Mouse (Mus musculus) liver, embryonic 12.5 days (tissue): ENCODE measurements around the gene Arhgef3. TPM values are rescaled to one million over a fixed set of nuclear protein-coding genes. Genes with fewer than 3 reads are reported as not detected.

Source experiments
- ATAC-seq: fragments of 200-750 bp; cut with Nextera tagmentation; 2 replicates; pipeline ENCODE4 v1.8.0; 2017; ENCODE audit warnings: moderate number of reproducible peaks, mild to moderate bottlenecking, moderate library complexity
- H3K27ac ChIP-seq: fragments of 300-500 bp; sonication (generic); 2 replicates; pipeline ENCODE4 v1.5.1; 2016; ENCODE audit warnings: mild to moderate bottlenecking
- H3K27me3 ChIP-seq: fragments of 300-500 bp; sonication (generic); replicated peaks from 2 replicates; pipeline ENCODE4 v1.6.1; 2016; ENCODE audit warnings: mild to moderate bottlenecking, moderate library complexity
- H3K36me3 ChIP-seq: fragments of 300-500 bp; sonication (generic); 2 replicates; pipeline ENCODE4 v1.6.1; 2016; ENCODE audit warnings: mild to moderate bottlenecking, moderate library complexity
- H3K4me1 ChIP-seq: fragments of 300-500 bp; sonication (generic); 2 replicates; pipeline ENCODE4 v1.6.1; 2016
- H3K4me2 ChIP-seq: fragments of 300-500 bp; sonication (generic); 2 replicates; pipeline ENCODE4 v1.6.1; 2016; ENCODE audit warnings: mild to moderate bottlenecking, moderate library complexity
- H3K4me3 ChIP-seq: fragments of 300-500 bp; sonication (generic); 2 replicates; pipeline ENCODE4 v1.5.1; 2016; ENCODE audit warnings: mild to moderate bottlenecking, moderate library complexity
- H3K9ac ChIP-seq: fragments of 300-500 bp; sonication (generic); 2 replicates; pipeline ENCODE4 v1.6.1; 2016; ENCODE audit warnings: mild to moderate bottlenecking, moderate library complexity
- H3K9me3 ChIP-seq: fragments of 300-500 bp; sonication (generic); replicated peaks from 2 replicates; pipeline ENCODE4 v1.6.1; 2016; ENCODE audit warnings: mild to moderate bottlenecking, moderate library complexity
- WGBS: fragments of 180-500 bp; shearing (Covaris S2); methylation state at CpG from one replicate; pipeline ENCODE4 v1.1.7; 2016; ENCODE audit not compliant: insufficient replicate concordance; 5-methylcytosine and 5-hydroxymethylcytosine counted together
- polyA plus RNA-seq: library from polyadenylated mRNA; unstranded; fragments of >200 nt; fragmentation: Nextera tagmentation; extraction: Ambion mirVana; gene quantifications from 2 replicates; pipeline ENCODE4 v1.2.1, GENCODE M21; 2016

Gene Arhgef3
- polyA plus RNA-seq, 1 experiment from 2014 or later, result 5.6 TPM

GRCm38 (mm10) chr14:27347666-27348065 lies 233.0 kb downstream of the Arhgef3 start:
- no peaks in the 10 kb centered on the region for H3K36me3 ChIP-seq
- H3K27me3 ChIP-seq, result no peaks in the 10 kb centered on the region
- H3K4me3 ChIP-seq, result no peak overlapping the region
- no peaks in the 10 kb centered on the region for H3K9me3 ChIP-seq
- no peak for ATAC-seq
- H3K9ac ChIP-seq, result no peak overlapping the region
- WGBS, result 65% methylated on average over 5 of the region's 5 CpGs
- no peak overlapping the region for H3K27ac ChIP-seq
- peaks cover 40% of the 10 kb centered on the region for H3K4me1 ChIP-seq
- H3K4me2 ChIP-seq, result no peak overlapping the region

- no peak overlapping the region for H3K4me3 ChIP-seq
- H3K36me3 ChIP-seq, result no peaks in the 10 kb centered on the region
- no peak overlapping the region for H3K27ac ChIP-seq
- WGBS, result 57% methylated on average over 2 of the region's 2 CpGs
- H3K27me3 ChIP-seq, result no peaks in the 10 kb centered on the region
- ATAC-seq, result no peak
- peaks cover 40% of the 10 kb centered on the region for H3K4me1 ChIP-seq
- no peak overlapping the region for H3K4me2 ChIP-seq
- H3K9me3 ChIP-seq, result no peaks in the 10 kb centered on the region
- H3K9ac ChIP-seq, result no peak overlapping the region
These were observed 233.4 kb downstream of the Arhgef3 start for GRCm38 (mm10) chr14:27348088-27348487.

GRCm38 (mm10) chr14:27348656-27349055 lies 234.0 kb downstream of the Arhgef3 start:
- no peak overlapping the region for H3K27ac ChIP-seq
- H3K9me3 ChIP-seq, result no peaks in the 10 kb centered on the region
- H3K36me3 ChIP-seq, result no peaks in the 10 kb centered on the region
- no peak overlapping the region for H3K4me3 ChIP-seq
- no peak overlapping the region for H3K9ac ChIP-seq
- H3K4me2 ChIP-seq, result no peak overlapping the region
- ATAC-seq, result no peak
- peaks cover 40% of the 10 kb centered on the region for H3K4me1 ChIP-seq
- H3K27me3 ChIP-seq, result no peaks in the 10 kb centered on the region
- 92% methylated on average over 4 of the region's 4 CpGs for WGBS

DNA sequence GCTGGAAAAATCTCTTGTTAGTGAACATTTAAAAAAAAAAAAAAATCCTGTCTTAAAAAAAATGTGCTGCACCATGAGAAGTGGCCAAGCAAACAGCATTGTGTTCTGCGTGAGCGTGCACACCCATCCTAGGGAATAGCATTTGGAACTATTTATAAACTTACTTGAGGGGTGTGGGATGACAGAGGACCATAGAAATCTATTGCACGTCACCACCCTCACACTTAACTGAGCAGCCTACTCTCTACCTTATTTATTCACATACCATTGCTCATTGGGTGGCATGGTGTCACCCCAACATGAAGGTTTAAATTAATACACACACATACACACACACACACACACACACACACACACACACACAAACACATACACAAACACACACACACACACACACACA lies 234.4 kb downstream of the Arhgef3 start:
- H3K4me1 ChIP-seq, result peaks cover 40% of the 10 kb centered on the region

DNA sequence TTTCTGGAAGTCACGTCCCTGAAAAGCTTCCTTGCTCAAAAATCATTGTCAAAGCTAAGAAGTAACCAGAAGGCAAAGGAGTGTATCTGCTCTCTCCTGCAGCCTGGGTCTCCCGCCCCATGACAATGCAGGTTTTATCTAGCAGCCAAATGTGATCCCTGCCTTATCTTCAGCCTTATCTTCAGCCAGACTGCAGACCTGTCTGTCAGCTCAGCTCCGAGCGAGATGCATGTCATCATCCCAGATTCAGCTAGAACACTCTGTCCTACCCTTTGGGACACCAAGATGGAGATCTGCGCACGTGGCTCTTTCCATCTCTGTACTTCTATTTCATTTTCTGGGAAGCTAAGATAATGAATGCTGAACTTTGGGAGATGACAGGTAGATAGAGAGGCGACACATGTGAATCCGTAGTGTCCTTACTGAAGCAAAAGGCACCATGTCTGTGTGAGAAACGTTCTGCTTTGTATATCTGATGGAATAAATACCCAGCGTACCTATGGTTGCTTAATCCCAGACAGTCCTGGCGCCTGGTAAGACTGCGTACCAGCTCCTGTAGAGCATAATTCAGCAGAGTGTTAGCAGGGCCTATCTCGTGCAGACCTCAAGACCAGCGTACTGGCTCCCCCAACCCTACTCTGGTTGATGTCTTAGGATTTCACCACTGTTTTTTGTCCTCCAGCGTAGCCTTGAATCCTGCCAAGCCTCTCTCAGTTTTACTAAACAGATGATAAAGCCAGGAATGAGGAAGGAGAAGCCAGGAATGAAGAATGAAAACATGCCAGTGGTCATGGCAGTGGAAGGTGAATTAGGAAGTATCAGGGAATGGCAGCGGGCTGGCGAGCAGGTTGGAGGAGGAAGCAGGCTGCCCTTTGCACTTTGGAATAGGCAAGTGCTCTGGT lies 235.4 kb downstream of the Arhgef3 start:
- WGBS, result 40% methylated on average over 17 of the region's 17 CpGs
- Histone ChIP-seq H3K27me3 (no peaks in the 10 kb centered on the region), H3K36me3 (no peaks in the 10 kb centered on the region), H3K27ac (peak overlapping the region; percentile 42; the same call in 1 of the 2 replicates), H3K4me2 (peak overlapping the region; percentile 4), H3K4me1 (peaks cover 34% of the 10 kb centered on the region), H3K4me3 (no peak overlapping the region), H3K9ac (no peak overlapping the region), H3K9me3 (no peaks in the 10 kb centered on the region)
- ATAC-seq, result peak; percentile 83

More for the DNA sequence above, 234.4 kb downstream of the Arhgef3 start:
- Histone ChIP-seq H3K27ac (no peak overlapping the region), H3K36me3 (no peaks in the 10 kb centered on the region), H3K9ac (no peak overlapping the region), H3K4me3 (no peak overlapping the region), H3K9me3 (no peaks in the 10 kb centered on the region), H3K27me3 (no peaks in the 10 kb centered on the region), H3K4me2 (no peak overlapping the region)
- ATAC-seq, result no peak
- 79% methylated on average over 3 of the region's 3 CpGs for WGBS

GRCm38 (mm10) chr14:27351051-27351475 lies 236.4 kb downstream of the Arhgef3 start:
- H3K9me3 ChIP-seq, result no peaks in the 10 kb centered on the region
- 30% methylated on average over 5 of the region's 5 CpGs for WGBS
- H3K4me1 ChIP-seq, result peaks cover 29% of the 10 kb centered on the region
- no peaks in the 10 kb centered on the region for H3K27me3 ChIP-seq
- no peak overlapping the region for H3K4me3 ChIP-seq
- no peak overlapping the region for H3K9ac ChIP-seq
- ATAC-seq, result peak; percentile 30; the same call in 1 of the 2 replicates
- H3K36me3 ChIP-seq, result no peaks in the 10 kb centered on the region
- peak overlapping the region; percentile 66 for H3K27ac ChIP-seq
- 0 out of 2 replicates have a peak overlapping the region, but pooled peaks have one; percentile 2 for H3K4me2 ChIP-seq

DNA sequence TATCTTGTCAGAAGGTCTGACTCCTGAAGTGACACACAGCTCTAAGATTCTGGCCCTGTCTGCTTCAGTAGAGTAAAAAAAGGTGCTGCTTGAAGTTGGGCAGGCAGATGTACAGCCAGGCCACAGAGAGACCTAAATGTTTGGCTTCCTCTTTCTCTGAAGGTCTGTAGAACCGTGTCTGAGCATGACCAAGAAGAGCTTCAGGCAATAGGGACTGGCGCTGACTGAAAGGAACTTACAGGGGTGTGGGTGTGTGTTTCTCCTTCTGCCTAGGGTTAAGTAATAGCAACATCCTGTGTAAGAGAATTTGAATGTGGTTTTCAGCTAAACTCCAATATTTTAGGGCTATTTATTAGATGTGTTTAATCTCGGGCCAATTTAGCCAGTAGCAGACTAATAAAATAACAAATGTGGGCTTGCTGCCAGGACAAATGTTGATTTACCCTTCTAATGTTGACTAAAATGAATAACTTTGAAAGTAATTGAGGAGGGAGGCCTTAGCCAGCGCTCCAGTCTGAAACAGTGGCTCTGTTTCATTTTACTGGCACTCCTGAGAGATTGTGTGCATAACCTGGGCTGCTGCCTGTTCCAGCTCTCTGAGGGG lies 236.9 kb downstream of the Arhgef3 start:
- Histone ChIP-seq H3K9ac (no peak overlapping the region), H3K4me1 (peaks cover 29% of the 10 kb centered on the region), H3K27ac (peak overlapping the region; percentile 66), H3K4me2 (0 out of 2 replicates have a peak overlapping the region, but pooled peaks have one; percentile 2), H3K4me3 (no peak overlapping the region), H3K36me3 (no peaks in the 10 kb centered on the region), H3K9me3 (no peaks in the 10 kb centered on the region), H3K27me3 (no peaks in the 10 kb centered on the region)
- 29% methylated on average over 4 of the region's 4 CpGs for WGBS
- 0 out of 2 replicates have a peak, but pooled peaks have one; percentile 21 for ATAC-seq

- no peak overlapping the region for H3K27ac ChIP-seq
- WGBS, result 79% methylated on average over 5 of the region's 5 CpGs
- no peak for ATAC-seq
- no peak overlapping the region for H3K4me3 ChIP-seq
- H3K27me3 ChIP-seq, result no peaks in the 10 kb centered on the region
- no peak overlapping the region for H3K9ac ChIP-seq
- H3K4me1 ChIP-seq, result peaks cover 29% of the 10 kb centered on the region
- no peak overlapping the region for H3K4me2 ChIP-seq
- H3K9me3 ChIP-seq, result no peaks in the 10 kb centered on the region
- no peaks in the 10 kb centered on the region for H3K36me3 ChIP-seq
These were observed 237.8 kb downstream of the Arhgef3 start for GRCm38 (mm10) chr14:27352470-27352869.

GRCm38 (mm10) chr14:27355151-27355550 lies 240.5 kb downstream of the Arhgef3 start:
- WGBS, result 55% methylated on average over 6 of the region's 6 CpGs
- no peak overlapping the region for H3K4me3 ChIP-seq
- H3K27ac ChIP-seq, result no peak overlapping the region
- ATAC-seq, result no peak
- H3K9me3 ChIP-seq, result no peaks in the 10 kb centered on the region
- H3K36me3 ChIP-seq, result no peaks in the 10 kb centered on the region
- H3K27me3 ChIP-seq, result no peaks in the 10 kb centered on the region
- H3K9ac ChIP-seq, result no peak overlapping the region
- no peak overlapping the region for H3K4me2 ChIP-seq
- H3K4me1 ChIP-seq, result peaks cover 17% of the 10 kb centered on the region

DNA sequence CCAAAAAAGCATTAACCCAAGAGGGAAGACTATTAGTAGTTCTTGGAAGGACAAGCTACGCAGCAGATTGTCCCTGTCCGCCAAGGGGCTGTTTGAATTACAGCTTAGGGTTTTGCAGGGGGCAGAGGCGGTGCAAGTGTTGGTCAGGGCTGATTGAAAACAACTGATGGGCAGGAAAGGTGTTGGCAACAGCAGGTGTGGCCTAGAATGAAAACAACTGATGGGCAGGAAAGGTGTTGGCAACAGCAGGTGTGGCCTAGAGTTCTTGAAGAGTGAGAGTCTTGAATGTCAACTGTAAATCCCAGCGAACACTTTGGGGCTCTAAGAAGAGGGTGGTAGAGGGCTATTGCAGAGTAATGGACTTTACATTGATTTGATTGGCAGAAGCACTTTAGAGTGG lies 241.2 kb downstream of the Arhgef3 start:
- ATAC-seq, result no peak
- no peak overlapping the region for H3K4me2 ChIP-seq
- no peak overlapping the region for H3K27ac ChIP-seq
- H3K9ac ChIP-seq, result no peak overlapping the region
- 66% methylated on average over 4 of the region's 4 CpGs for WGBS
- no peaks in the 10 kb centered on the region for H3K27me3 ChIP-seq
- H3K36me3 ChIP-seq, result no peaks in the 10 kb centered on the region
- H3K4me3 ChIP-seq, result no peak overlapping the region
- no peaks in the 10 kb centered on the region for H3K9me3 ChIP-seq
- H3K4me1 ChIP-seq, result peaks cover 9% of the 10 kb centered on the region

DNA sequence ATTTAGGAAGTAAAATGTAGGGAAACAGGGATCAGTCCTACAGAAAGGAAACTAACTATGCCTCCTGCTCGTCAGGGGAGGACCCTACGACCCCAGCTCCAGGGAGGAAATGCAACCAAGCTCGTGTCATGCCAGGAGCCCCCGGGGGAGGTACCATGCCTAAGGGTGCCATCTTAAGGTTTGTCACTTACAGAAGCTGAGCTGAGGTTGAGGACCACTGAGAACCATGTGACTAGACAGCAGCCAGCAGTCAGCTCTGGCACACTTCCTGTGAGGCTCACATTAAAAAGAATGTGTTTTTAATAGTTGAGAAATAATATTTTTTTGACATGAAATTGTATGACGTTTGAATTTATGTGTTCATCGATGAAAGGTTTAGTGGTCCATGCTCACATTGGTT lies 242.4 kb downstream of the Arhgef3 start:
- no peak overlapping the region for H3K27ac ChIP-seq
- no peaks in the 10 kb centered on the region for H3K9me3 ChIP-seq
- no peak overlapping the region for H3K4me3 ChIP-seq
- H3K27me3 ChIP-seq, result no peaks in the 10 kb centered on the region
- no peak for ATAC-seq
- 54% methylated on average over 6 of the region's 6 CpGs for WGBS
- no peaks in the 10 kb centered on the region for H3K36me3 ChIP-seq
- H3K4me1 ChIP-seq, result no peaks in the 10 kb centered on the region
- no peak overlapping the region for H3K4me2 ChIP-seq
- no peak overlapping the region for H3K9ac ChIP-seq

GRCm38 (mm10) chr14:27358202-27358601 lies 243.5 kb downstream of the Arhgef3 start:
- H3K9me3 ChIP-seq, result no peaks in the 10 kb centered on the region
- H3K4me3 ChIP-seq, result no peak overlapping the region
- no peaks in the 10 kb centered on the region for H3K36me3 ChIP-seq
- no peak for ATAC-seq
- H3K4me1 ChIP-seq, result no peaks in the 10 kb centered on the region
- H3K4me2 ChIP-seq, result no peak overlapping the region
- no peak overlapping the region for H3K9ac ChIP-seq
- 68% methylated on average over 6 of the region's 6 CpGs for WGBS
- H3K27ac ChIP-seq, result no peak overlapping the region
- H3K27me3 ChIP-seq, result no peaks in the 10 kb centered on the region
